Mouse (Mus musculus) cortical plate, adult 2 months (tissue): ENCODE measurements at regions not wholly inside any gene's neighbourhood (a gene's known extent, or its start where the extent isn't known, plus 50 kb on each side); places are given as distances from the start of the nearest gene placed in this dataset.

ENCODE experiments used
- H3K27ac ChIP-seq: fragments of 200-500 bp; 2 replicates; pipeline ENCODE4 v1.5.1; 2012; ENCODE audit warnings: low read length, control low read depth, inconsistent platforms; ENCODE audit not compliant: insufficient read depth
- H3K4me1 ChIP-seq: fragments of 200-500 bp; 2 replicates; pipeline ENCODE4 v1.6.1; 2011; ENCODE audit warnings: low read length; ENCODE audit not compliant: control insufficient read depth, insufficient read depth
- H3K4me3 ChIP-seq: fragments of 200-500 bp; 2 replicates; pipeline ENCODE4 v1.5.1; 2011; ENCODE audit warnings: mild to moderate bottlenecking, low read length, control low read depth; ENCODE audit not compliant: insufficient read depth
- CTCF ChIP-seq: fragments of 200-500 bp; IDR thresholded peaks from 2 replicates; pipeline ENCODE4 v1.5.1; 2011; ENCODE audit warnings: mild to moderate bottlenecking, control low read depth, low read length; ENCODE audit not compliant: insufficient read depth; ENCODE audit errors: extremely low read depth
- POLR2A ChIP-seq: fragments of 200-500 bp; IDR thresholded peaks from 2 replicates; pipeline ENCODE4 v1.6.1; 2011; ENCODE audit warnings: mild to moderate bottlenecking, low read length, control low read depth; ENCODE audit not compliant: insufficient read depth; ENCODE audit errors: extremely low read depth

DNA sequence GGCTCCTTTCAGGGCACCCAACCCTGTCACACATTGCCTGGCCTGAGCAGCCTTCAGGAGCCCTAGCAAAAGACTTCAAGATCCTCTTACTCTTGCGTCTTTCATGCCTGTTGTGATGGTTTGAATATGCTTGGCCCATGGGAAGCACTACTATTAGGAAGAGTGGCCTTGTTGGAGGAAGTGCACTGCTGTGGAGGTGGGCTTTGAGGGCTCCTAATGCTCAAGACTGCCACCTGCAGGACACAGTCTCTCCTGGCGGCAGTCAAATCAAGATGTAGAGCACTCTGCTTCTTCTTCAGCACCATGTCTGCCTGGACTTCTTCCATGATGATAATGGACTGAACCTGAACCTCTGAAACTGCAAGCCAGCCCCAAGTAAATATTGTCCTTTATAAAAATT, 73.0 kb downstream of the Tsen15 start:
- no peaks in the 10 kb centered on the region for H3K4me1 ChIP-seq
- H3K4me3 ChIP-seq = no peak overlapping the region
- TF ChIP-seq CTCF = no peak
- TF ChIP-seq POLR2A = no peak
- H3K27ac ChIP-seq = no peak overlapping the region

DNA sequence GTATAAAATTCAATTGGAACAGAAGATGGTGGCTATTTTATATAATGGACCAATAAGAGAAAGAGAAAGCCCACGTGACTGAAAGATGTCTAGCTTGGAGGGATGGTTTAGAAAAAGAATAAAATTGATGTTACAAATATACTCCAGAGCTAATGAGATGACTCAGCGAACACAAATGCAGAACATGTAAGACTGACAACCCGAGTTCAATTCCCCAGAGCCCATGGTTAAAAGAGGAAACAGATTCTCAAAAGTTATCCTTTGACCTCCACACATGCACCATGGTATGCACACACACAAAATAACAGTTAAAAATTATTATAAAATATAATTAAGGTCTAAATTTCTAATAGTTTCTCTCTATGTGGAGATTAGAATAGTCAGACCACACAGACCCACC, 81.0 kb downstream of the Tsen15 start:
- Histone ChIP-seq H3K27ac (no peak overlapping the region), H3K4me1 (0 out of 2 replicates have a peak, but pooled peaks cover 3% of the 10 kb centered on the region), H3K4me3 (no peak overlapping the region)
- no peak for TF ChIP-seq POLR2A
- TF ChIP-seq CTCF = no peak

DNA sequence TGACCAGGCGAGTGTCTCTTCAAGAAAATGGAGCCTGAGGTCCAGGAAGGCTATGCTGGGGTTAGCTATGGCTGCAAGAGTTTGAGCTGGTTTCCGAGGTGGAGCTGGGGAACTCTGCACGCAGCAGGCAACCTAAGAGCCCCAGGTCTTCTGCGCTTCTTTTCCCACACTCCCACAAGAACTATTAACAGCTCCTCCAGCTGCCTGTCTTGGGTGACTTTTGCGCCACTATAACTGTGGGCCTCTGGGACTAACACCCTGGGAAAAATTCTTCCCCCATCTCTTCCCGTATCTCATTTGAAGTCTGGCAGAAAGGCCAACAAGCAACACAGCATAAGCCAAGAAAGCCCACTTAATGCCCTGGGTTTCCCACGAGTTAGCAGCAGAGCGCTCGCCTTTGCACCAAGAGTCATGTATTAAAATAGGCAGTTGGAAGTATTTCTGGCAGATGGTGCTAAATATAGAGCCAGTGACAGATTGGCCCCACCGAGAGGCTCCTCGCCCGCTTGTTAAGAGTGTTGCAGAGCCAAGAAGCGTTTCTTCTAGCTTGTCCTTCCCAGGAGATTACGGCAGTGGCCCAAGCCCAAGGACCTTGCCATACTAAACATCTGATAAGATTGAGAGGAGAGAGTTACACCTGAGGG, 81.9 kb downstream of the Tsen15 start:
- H3K27ac ChIP-seq = no peak overlapping the region

DNA sequence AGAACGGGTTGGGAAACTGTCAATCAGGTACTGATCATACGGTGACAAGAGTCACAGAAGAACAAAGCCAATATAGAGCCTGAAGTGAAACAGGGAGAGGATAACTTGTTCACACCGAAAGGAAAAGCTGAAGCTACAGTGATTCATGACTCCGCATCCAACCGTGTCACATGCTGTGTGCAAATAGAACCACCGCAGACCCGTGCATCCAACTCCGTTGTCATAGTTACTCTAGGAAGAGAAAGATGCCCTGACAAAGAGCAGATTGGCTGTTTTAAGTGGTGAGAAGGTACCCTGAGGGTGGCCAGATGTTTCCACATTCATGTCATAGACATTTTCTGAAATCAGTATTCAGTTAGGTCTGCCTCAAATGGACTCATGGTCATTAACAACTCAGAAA, 85.1 kb downstream of the Tsen15 start:
- Histone ChIP-seq H3K27ac (no peak overlapping the region), H3K4me1 (0 out of 2 replicates have a peak, but pooled peaks cover 3% of the 10 kb centered on the region), H3K4me3 (no peak overlapping the region)
- no peak for TF ChIP-seq CTCF

More for the DNA sequence above, 81.9 kb downstream of the Tsen15 start:
- no peak for TF ChIP-seq CTCF
- H3K4me1 ChIP-seq = 0 out of 2 replicates have a peak, but pooled peaks cover 3% of the 10 kb centered on the region
- H3K4me3 ChIP-seq = no peak overlapping the region

DNA sequence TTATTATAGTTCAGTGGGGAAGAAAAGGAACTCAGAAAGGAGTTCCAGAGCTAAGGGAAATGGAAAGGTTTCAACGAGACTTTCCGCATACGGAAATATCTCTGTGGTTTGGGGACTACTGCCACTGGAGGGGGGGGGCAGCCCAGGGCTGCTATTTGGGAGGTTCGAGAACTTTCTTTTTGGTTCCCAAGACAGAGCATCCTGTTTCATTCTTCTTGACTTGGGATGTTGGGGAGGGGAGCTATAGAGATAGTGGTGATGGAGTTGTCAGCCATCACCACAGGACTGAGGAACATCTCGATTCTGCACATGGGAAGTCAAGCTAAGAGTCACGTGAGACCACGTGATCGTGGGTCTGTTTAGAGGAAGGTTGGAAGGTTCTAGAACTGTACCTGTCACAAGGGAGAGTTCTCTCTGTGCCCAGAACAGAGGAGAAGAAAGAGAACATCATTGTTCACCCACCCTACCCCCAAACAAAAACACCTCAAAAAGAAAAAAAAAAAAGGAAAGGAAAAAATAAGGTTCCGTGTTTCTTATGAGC, 94.2 kb downstream of the Tsen15 start:
- no peak for TF ChIP-seq POLR2A
- no peak for TF ChIP-seq CTCF
- no peak overlapping the region for H3K27ac ChIP-seq
- H3K4me3 ChIP-seq = no peak overlapping the region
- H3K4me1 ChIP-seq = no peaks in the 10 kb centered on the region

DNA sequence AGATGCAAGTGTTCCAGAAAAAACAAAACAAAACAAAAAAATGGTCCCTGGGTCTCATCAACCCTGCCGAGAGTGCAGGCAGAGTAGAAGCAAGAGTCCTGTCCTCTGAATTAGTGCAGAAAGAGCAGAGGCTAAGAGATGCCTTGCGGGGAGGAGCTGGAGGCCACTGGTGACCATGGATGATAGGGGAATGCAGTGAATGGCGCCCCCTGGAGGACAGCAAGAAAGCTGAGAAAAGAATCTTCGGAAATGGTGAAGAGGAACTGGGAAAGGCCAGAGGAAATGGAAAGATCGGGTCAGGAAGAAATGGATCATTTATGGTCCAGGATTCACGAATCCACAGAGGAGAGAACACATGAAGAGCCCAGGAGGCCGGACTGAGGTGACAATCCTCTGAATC, 95.7 kb downstream of the Tsen15 start:
- Histone ChIP-seq H3K4me1 (no peaks in the 10 kb centered on the region), H3K4me3 (no peak overlapping the region), H3K27ac (no peak overlapping the region)
- TF ChIP-seq CTCF (peak; percentile 81), POLR2A (no peak)

DNA sequence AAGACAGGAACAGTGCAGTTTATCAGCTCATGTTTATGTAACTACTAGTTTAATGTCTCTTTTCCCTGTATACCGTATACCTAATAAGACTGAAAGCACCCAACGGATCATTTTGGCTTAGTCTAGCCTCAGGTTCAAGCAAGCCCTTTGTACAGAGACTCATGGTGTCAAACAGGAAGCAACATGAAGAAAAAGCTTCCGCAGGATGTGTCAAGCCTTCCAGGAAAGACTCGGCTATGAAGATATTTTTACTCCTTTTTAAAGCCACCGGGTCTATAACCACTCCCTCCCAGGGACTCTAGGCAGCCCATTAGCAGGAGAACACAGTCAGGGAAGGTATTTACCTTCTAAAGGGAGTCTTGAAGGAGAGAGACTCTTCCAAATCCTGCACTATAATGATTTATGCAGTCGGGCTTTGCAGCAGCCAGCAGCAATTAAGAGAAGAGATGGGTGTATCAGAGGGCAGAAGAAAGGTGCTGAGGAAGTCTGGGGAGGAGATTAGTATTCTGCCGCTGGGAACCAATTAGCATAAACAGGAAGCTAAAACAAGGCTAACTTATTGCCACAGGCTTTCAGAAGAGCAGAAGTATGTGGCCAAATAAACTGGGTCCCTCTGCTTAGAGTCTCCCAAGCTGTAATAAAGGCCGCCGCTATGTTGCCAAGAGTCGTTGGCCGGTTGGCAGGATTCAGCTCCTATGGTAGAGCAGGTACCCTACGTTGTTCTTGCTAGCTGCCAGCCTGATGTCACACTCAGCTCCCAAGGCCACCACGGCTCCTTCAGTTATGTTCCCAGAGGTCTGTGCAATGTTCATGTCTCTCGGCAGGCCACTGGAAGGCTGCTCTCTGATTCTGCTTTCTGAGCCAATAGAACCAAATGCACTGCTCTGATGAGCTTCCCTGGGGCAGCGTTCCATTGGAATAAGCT, 98.7 kb downstream of the Tsen15 start:
- Histone ChIP-seq H3K4me1 (peaks cover 2% of the 10 kb centered on the region; the same call in 1 of the 2 replicates), H3K27ac (no peak overlapping the region), H3K4me3 (no peak overlapping the region)
- TF ChIP-seq POLR2A (no peak), CTCF (no peak)

DNA sequence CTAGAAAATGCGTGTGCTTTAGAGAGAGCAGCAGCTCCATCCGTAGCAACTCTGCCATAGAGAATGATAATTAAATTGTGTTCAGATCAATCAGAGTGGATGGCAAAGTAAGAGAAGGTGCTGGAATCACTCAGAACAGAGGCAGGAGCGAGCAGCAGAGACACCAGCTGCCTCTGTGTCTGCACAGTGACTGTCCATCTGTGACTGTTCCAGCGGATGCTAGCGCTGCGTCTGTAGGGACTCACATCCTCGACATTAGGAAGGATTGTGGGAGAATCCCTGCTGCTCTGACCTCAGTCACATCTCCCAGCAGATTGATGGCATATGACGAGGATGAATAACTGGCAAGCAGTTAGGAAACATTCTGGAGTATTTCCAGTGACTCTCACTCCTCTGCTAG, 99.8 kb downstream of the Tsen15 start:
- H3K4me3 ChIP-seq = no peak overlapping the region
- H3K4me1 ChIP-seq = peaks cover 2% of the 10 kb centered on the region; the same call in 1 of the 2 replicates
- TF ChIP-seq POLR2A (no peak), CTCF (no peak)
- H3K27ac ChIP-seq = no peak overlapping the region

DNA sequence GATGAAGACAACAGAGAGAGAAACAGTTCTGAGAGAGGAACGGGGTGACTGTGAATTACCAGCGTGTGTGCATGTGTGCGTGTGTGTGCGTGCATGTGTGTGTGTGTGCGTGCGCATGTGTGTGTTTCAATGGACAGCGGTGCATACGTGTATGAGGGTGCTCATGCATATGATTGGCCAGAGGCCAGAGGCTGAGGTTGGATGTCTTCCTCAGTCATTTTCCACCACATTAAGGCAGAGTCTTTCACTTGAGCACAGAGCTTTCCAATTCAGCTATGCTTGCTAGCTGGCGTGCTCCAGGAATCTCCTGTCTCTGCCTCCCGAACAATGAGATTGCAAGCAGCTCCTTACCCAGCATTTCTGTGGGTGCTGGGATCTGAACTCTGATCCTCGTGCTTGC, 104.4 kb downstream of the Tsen15 start:
- Histone ChIP-seq H3K4me3 (no peak overlapping the region), H3K4me1 (peaks cover 2% of the 10 kb centered on the region; the same call in 1 of the 2 replicates), H3K27ac (no peak overlapping the region)
- TF ChIP-seq CTCF (no peak), POLR2A (no peak)

DNA sequence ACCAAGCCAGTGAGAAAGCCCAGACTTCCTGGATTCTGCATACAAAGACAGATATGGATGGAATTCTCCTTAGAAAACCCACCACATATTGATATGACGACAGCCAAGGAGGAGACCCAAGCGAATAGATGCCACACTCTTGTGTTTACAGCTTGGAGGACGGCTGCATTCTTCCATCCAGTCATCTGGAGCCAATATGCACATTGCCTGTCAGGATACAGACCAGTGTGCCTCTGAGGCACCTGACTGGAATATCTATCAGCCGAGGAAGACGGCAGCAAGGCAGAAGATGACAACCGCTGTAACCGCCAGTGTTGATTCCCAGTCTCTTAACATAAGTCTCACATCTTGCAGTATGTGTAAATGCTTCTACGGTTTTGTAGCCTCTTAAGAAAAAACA, 105.3 kb downstream of the Tsen15 start:
- no peak overlapping the region for H3K27ac ChIP-seq
- no peak for TF ChIP-seq CTCF
- TF ChIP-seq POLR2A = no peak
- no peak overlapping the region for H3K4me3 ChIP-seq
- peaks cover 2% of the 10 kb centered on the region; the same call in 1 of the 2 replicates for H3K4me1 ChIP-seq
